Mouse (Mus musculus) gastrocnemius, adult 8-10 months (tissue): Measurements from ENCODE around the gene Rpl36a. TPM values are rescaled to one million over a fixed set of nuclear protein-coding genes. Genes with fewer than 3 reads are reported as not detected.
"Not testable (repeated sequence)": the region's sequence is repeated elsewhere in the genome, so short reads cannot be mapped to it uniquely, and the experiment has no call there.

Experiments used
- DNase-seq, 2 experiments: peaks; one replicate each; pipeline ENCODE4 v3.0.0; 2022; ENCODE audit warnings: low spot score in 2 of 2
- total RNA-seq, 4 experiments: library from RNA; stranded (reverse); gene quantifications; 2 replicates each; pipeline ENCODE4 v1.2.4; 2022

Gene Rpl36a
- total RNA-seq: 100 to 1,000 TPM in 3 of 4 experiments, 10 to 100 TPM in 1; 80.7 to 125 (median 107) TPM

DNA sequence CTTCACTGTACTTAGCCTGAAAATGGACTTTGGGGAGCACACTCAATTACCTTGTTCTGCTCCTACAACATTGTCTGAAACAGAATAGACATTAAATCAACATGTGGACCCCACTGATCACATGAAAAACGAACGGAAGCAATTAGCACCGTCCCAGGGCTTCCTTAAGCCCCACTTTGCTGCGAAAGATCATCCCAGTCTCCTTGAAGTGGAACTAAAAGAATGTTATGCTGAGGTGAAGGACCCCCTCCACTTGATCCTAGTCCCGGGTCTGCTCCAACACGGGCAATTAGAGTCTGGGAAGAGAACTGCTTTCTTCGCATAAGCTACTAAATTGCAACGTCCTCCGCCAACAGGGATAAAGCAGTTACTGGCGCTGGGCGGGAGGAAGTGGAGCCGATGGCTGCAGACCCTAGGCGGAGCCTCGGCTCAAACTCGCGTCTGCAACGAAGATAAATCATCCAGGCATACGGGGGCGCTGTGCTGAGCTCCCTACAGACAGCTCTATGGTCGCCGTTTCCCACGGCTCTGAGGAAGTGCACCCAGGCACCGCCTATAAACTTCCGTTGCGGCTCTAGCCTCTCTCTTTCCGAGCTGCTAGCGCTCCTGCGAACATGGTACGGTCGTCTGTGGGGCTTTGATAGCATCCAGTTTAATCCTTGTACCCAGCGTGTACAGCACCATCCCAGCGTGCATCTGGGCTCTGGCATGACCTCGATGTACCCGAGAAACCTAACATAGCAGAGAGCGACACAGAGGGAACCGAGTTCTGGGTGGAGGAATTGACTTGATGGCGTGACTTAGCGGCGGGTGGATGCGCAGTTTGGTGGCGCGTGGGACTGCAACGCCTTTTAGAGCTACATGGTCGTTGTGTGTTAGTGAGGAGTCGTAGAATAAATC lies at the start of gene Rpl36a:
Gene Rpl36a (plus strand): TSS at position 552 of the 900 bp plus-strand sequence.
- DNase-seq: peak; percentile 61 to 83

DNA sequence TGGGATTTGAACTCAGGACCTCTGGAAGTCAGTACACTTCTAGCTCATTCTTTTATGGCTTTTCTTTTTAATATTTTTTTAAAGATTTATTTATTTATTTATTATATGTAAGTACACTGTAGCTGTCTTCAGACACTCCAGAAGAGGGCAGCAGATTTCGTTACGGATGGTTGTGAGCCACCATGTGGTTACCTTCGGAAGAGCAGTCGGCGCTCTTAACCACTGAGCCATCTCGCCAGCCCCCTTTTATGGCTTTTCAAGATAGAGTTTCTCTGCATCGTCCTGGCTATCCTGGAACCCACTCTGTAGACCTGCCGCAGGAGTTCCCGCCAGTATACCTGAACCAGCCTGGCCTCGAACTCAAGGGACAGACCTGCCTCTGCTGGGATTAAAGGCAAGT lies 45.7 kb upstream of the Rpl36a start:
- not testable (repeated sequence) for DNase-seq

DNA sequence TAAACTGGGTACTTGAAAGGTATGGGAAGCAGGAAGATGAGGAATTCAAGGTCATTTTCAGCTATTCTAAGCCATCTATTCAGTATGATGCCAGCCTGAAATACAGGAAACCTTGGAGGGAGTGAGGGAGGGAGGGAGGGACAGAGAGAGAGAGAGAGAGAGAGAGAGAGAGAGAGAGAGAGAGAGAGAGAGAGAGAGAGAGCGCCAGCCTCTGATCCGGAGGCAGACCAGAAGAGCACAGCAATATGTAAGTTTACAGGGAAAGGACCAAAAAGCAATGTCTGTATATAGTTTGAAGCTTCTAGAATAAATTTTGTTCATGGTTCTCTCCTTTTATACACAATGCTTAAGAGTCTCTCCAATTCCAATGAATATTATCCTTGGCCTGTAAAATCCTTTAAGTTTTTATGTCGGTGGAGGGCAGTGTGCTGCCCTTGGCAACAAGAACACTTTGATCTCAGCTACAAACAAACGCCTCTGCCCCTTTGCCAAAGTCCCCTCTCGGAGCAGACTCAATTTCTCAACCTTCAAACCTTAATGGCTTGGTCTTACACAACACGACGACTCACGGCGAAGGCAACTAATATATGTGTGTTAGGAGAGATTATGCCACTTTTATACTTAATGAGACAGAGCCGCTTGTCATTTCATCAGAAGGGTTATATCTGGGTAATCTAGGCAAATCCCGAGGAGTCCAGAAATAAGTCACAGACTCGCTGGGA lies 44.9 kb upstream of the Rpl36a start:
- no peak for DNase-seq

DNA sequence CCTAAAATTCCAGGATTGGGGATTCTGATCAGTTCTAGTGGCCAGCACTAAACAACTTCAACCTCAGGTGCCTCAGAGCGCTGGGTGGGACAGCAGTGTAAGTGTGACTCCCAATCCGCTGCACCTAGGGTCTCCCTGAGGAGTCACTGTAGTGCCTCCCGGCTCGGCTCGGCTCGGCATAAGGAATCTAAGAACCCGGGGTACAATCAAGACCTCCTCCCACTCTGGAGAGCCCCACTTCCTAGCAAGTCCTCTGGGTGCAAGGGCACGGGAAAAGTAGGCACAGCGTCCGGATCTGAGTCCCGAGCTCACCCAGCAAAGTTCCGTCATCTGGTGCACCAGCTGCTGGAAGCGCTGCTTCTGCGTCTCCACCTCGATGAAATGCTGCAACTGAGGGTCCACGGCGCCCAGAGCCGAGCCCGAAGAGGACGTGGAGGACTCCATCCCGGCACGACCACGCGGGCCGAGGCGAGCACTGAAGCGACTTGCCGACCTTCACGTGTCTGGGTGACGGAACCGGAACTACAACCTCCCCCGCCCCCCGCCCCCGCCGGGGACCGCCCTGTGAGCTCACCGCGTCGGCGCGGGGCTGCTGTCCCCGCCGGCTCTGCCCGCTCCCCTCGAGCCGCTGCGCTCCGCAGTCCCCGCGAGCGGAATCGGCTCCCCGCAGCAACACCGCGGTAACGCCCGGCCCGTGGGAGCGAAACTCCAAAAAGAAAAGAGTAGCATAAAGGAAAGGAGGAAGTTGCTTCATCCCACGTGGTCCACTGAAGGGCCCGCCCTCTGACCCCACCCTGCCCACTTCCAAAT lies 44.1 kb upstream of the Rpl36a start, which contains the start of gene Timm8a1:
Gene Timm8a1 (minus strand): TSS at position 721 of the 810 bp plus-strand sequence.
- DNase-seq: peak; percentile 6 to 28

DNA sequence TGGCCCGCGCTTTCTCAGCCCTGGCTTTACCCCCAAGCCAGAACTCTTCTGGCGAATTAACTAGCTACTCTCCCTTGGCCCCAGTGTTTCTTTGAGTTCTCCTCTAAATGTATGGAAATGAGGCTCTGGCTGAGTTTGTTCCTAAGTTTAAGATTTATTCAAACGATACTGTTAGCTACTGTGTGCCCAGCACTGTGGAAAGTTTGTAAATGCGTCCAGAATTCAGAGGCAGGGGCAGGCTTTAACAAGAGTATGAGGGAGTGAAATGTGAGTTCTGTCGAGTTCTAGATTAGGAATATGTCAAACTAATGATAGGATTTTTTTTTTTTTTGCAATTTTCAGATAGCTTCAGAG lies 43.5 kb upstream of the Rpl36a start:
- DNase-seq: no peak

- no peak for DNase-seq
These were observed 38.1 kb upstream of the Rpl36a start for GRCm38 (mm10) chrX:134547330-134547729.

GRCm38 (mm10) chrX:134550903-134551302 lies 34.6 kb upstream of the Rpl36a start:
- DNase-seq: no peak

DNA sequence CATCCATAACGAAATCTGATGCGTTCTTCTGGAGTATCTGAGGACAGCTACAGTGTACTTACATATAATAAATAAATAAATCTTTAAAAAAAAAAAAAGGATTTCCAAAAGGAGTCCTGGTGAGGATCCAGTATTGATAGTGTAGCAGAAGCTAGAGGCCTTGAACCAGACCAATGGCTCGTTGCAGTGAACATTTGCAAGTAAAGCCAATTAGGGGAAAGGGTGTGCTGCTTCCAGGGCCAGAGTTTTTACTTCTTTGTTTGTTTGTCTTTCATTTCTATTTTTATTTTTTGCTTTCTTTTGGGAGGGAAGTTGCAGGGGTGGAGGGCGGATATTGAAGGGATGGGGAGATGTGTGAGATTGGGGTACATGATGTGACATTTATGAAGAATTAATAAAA lies 32.1 kb upstream of the Rpl36a start:
- no peak for DNase-seq

DNA sequence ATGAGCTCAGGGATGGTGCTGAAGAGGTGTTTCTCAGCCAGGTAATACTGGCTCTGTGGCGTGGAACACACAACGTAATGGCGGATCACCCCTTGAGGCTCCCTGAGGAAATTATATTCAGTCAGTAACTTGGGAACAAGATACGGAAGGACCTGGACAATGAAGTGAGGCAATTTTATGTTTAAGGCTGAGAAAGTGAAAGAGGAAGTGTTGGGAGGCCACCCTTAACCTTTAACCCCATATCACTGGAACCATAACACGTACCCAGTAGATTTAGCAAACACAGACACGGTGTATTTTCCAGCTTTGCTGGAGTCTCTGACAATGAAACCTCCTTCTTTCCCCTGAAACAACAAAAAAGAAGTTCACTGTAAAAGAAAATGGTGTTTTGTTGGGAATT lies 31.0 kb upstream of the Rpl36a start:
- DNase-seq: no peak

GRCm38 (mm10) chrX:134564326-134564725 lies 21.1 kb upstream of the Rpl36a start:
- no peak for DNase-seq

GRCm38 (mm10) chrX:134566536-134567222 lies 18.8 kb upstream of the Rpl36a start:
- no peak for DNase-seq

- DNase-seq: no peak
These were observed 7.6 kb upstream of the Rpl36a start for GRCm38 (mm10) chrX:134577896-134578295.

- no peak for DNase-seq
These were observed 4.7 kb upstream of the Rpl36a start for GRCm38 (mm10) chrX:134580528-134581305.

- no peak for DNase-seq
These were observed 3.2 kb upstream of the Rpl36a start for GRCm38 (mm10) chrX:134582270-134582669.

DNA sequence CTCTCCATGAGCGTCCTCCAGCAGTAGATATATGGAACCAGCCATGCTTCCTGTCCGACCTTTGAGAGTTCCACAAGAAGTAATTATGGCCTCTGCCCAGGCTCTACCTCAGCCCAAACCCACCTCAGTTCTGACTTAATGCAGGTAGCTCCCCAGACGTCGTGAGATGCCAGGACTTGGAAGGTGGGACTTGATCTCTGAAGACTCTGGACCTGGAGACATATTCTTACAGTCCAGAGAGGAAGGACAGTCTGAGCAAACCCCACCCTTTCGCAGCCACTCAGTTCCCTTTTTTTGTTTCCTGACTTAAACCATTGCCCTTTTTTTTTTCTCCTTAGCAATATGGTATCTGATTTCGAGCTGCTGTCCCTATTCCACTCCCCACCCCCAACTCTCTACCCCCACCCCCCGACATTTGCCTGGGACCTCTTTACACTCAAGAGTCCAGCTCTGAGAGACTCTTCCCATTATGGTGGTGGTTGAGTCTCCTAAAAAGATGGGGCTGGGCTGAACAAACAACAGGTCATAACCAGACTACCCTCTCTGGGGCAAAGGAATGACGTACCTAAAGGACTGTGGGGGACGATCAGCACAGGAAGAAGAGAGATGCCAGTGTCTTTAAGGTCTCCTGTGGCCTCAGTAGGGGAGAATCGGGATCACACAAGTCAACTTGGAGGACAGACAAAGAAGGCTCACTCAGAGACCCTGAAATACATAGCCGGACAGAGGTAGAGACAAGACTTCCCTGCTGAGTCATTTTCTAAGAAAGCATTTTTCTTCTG lies 2.4 kb upstream of the Rpl36a start, which contains the start of gene Btk:
Gene Btk (minus strand): TSS at position 683 of the 782 bp plus-strand sequence.
- DNase-seq: no peak

DNA sequence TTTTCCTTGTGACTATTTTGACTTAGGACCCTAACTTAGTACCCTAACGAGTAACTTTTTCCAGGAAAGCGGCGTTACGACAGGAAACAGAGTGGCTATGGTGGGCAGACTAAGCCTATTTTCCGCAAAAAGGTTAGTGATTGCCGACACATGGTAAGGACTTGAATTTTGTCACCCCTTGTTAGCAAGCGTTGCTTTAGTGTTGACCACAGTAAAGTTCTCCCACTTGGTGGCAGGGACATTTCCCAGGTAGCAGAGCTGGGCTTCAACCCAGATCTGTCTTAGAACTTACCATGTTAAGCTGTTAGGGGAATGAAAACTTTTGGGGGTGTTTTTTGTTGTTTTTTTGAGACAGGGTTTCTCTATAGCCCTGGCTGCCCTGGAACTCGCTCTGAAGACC lies 993 bp downstream of the Rpl36a start:
- no peak for DNase-seq

GRCm38 (mm10) chrX:134588261-134588660 lies 2.8 kb downstream of the Rpl36a start:
- DNase-seq: no peak

DNA sequence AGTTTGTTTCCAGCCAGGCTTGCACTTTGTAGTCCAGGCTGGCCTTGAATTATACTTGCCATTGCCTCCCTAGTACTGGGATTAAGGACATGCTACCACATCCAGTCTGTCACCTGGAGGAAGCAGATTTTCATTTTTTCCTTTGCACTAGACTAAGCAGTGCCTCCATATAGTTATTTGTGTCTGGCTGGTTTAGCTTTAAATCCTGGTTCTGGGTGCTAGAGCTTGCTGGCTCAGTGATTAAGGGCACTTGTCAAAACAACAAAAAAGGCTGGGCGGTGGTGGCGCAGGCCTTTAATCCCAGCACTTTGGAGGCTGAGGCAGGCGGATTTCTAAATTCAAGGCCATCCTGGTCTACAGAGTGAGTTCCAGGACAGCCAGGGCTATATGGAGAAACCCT lies 3.5 kb downstream of the Rpl36a start:
- no peak for DNase-seq

DNA sequence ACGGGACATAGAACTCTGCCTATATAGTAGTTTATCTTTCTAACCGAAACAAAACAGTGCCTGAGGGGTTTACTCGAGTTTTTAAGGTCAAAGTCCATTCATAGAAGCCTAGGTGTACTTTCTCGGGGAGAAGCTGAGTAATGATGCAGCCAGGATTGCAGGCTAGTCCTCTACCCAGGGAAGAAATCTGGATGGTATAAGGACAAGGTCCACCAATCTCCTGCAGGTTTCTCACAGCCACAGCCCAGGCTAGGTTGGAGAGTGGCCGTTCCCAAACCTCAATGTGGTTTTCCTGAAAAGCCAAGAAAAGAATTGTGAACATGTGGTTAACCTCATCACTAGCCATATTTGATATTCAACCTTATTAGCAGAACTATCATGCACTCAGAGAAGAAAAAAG lies 4.4 kb downstream of the Rpl36a start:
- DNase-seq: no peak
